Mouse (Mus musculus): ENCODE data around the gene Nkap.
"Not testable (repeated sequence)": the region's sequence is repeated elsewhere in the genome, so short reads cannot be mapped to it uniquely, and the experiment has no call there.

Gene Nkap

DNA sequence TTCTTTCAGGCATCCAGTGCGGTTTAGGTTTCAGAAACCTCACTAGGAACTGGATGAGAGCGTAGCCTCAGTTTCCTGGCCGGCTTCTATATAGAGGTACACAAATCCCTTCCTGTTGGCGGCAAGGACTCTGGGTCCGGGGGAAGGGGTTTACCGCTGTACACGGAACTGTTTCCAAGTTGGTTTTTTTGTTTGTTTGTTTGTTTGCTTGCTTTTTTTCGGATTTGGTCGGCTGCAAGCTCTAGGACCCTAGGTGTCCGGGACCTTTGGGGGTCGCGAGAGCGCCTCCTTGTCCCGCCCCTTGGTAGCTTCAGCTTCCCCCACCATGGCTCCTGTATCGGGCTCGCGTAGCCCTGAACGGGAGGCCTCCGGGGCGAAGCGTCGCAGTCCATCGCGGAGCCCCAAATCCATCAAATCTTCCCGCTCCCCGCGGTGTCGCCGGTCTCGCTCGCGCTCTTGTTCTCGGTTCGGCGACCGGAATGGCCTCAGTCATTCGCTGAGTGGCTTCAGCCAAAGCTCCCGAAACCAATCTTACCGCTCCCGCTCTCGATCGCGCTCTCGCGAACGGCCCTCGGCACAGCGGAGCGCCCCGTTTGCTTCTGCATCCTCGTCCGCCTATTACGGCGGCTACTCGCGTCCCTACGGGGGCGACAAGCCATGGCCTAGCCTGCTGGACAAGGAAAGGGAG lies at the start of gene Nkap:
Nkap (plus strand) TSS at position 125 of the 688 bp plus-strand sequence.
- DNase-seq (ENCODE audit: low spot score): peak; percentile 72

DNA sequence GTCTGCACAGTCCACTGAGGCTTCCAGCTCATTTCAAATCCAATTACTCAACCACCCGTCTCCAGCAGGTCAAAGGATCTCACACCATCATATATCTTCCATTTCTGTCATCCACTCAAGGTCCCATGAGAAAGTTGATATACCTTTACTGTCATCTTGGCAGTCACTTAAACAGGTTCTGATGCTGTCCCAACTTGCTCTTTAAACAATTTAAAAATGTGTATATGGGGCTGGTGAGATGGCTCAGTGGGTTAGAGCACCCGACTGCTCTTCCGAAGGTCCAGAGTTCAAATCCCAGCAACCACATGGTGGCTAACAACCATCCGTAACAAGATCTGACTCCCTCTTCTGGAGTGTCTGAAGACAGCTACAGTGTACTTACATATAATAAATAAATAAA lies 46.2 kb upstream of the Nkap start:
- DNase-seq (ENCODE audit: low spot score): not testable (repeated sequence)

DNA sequence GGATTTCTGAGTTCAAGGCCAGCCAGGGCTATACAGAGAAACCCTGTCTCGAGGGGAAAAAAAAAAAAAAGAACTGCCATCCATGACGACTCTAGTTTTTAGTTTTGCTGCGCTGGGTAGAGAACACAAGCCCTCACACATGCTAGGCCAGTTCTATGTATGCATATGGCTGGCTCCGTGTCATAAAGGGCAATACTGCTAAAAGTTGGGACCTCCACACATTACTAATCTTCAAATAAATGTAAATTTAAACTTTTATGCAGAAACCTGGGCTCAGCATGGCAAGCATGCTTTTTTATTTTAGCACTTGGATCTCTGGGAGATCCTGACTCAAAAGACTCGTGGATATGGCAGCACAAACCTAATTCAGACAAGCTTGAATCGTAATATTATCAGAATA lies 45.4 kb upstream of the Nkap start:
- DNase-seq (ENCODE audit: low spot score): no peak

DNA sequence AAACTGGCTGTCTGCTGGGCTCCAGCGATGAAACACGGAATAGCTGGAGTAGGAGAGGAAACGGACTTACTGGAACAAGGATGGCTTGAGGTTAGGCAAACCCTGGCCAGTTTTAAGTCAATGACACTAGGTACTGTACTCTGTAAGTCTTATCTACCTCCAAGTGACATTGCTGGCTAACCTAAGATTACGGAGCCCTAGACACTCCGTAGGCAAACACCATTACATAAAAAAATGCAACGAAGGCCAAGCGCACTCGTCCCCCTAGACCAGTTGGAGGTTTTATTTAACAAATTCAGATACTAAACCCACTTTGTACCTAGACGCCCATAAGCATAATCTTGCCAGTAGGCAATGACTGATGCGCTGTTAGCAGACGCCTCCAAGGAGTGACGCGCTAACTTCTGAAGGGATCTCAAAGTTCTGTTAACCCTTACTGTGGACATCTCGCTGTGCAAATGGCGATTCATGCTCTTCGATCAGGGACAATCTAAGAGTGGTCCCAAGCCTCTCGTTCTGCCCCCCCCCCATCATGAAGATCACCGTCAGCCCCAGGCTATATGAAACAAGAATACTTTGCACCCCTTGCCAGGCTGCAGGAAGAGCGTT lies 42.2 kb upstream of the Nkap start:
- DNase-seq (ENCODE audit: low spot score): no peak

DNA sequence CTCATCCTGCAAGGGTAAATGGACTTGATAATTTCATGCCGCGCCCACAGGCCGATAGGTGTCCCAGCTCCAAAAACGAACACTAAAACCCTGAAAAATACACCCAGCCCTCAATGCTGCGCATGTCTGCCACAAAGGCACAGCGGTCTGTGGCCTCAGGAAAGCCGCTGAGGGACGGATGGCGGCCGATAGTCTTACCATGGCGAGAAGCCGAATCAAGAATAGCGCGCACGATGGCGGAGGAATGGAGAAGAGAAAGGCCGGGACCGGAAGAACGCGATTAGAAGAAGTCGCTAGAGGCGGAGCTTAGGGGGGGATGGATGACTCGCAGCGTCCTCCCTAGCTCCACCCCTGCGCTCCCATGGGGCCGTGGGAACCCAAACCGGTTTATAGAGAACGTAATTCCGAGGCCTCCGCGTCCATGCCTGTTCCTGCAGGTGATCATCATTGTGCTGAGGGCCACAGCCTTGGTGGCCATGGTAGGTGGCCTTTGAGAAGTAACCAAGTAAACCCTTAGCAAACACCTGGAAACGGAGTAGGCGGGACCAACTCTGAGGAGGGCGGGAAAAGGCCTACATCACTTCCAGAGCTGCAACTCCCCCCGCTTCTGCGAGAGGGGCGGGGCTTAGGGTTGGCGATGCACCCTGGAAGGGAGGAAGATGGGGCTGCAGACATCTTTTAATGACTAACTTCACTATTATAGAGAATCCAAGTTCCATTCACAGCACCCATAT lies 41.5 kb upstream of the Nkap start, which contains the start of gene Rpl39:
Rpl39 (minus strand) TSS at position 476 of the 734 bp plus-strand sequence.
- peak; percentile 89 for DNase-seq (ENCODE audit: low spot score)

DNA sequence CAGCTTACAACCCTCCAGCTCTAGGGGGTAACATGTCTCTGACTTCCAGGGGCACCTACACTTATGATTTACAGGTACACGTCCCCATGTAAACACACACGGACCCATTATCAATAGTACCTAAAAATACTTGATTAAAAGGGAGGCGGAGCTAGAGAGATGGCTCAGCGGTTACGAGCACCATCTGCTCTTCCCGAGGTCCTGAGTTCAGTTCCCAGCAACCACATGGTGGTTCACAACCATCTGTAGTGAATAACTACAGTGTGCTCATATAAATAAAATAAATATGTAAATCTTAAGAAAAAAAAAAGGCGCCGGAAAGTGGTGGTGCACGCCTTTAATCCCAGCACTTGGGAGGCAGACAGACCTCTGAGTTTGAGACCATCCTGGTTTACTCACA lies 40.9 kb upstream of the Nkap start:
- no peak for DNase-seq (ENCODE audit: low spot score)

DNA sequence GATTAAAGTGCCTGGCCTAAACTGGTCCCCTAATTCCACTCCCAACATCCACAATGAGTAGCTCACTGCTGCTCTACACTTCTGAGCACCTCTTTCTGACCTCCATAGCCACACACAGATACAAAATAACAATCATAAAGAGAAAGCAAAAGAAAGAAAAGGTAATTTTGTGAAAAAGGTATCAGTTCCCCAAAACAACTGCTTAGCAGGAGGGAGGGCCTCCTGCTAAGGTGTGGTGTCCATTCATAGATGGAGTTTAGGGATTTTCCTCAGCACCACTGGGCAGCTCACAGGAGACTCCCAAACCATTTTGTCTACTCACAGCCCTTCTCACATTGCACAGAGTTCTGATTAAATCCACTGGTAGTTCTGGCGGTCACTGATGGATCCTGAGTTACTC lies 37.8 kb upstream of the Nkap start:
- no peak for DNase-seq (ENCODE audit: low spot score)

DNA sequence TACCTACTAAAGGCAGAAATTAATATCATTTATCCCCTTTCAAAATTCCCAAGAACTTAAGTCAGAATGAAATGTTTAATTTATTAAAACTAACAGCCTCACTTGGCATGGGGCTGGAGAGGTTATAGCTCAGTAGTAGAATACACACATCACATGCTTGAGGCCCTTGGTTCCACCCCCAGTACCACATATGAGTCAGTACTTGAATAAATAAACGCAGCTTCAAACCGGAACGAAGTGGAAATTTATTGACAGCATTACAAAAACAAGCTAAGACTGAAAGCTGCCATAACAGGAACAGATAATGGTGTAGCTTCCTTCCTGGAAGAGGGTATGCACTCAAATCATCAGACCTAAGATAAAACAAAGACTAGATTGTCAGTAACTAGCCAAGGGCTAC lies 35.1 kb upstream of the Nkap start:
- DNase-seq (ENCODE audit: low spot score): no peak

DNA sequence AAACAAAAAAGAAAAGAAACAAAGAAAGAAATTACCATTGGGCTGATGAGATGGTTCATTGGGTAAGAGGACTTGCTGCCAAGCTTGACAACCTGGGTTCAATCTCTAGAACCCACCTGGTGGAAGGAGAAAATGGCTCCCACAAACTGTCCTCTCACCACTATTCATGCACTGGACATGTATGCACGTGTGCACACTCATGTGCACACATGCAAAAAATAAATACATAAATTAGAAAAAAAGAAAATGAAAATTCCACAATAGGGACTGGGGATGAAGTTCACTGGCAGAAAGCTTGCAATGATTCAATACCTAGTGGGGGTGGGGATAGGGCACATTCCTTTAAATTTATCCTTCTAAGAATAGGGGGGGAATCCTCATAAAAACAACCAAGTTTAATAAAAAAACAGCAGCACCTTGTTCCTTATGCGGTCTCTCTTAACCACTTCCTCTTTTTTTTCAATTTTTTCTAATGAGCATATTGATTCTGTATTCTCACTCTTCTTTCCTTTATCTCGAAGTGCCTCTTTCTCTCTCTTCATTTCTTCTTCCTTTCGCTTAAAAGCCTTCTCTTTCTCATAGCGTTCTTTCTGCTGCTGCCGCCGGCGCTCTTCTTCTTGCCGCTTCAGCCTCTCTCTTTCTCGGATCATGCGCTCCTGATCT lies 31.4 kb upstream of the Nkap start:
- no peak for DNase-seq (ENCODE audit: low spot score)

DNA sequence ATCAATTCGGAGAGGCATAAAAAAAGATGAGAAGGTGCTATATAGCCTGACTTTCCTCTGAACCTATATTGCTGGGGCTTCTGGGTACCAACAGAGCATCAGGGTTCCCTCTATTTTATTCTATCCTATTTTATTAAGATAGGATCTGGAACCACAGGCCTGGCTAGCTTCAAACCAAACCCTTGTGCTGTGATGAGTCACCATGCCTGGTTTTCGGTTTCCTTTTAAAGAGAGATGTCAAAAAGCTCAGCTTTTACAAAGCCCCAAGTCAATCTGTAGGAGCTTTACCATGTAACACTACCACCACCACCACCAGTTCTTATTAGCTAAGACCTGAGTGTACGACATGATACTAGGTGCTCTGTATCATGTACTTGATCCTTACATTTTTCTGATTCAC lies 27.9 kb upstream of the Nkap start:
- DNase-seq (ENCODE audit: low spot score): no peak

DNA sequence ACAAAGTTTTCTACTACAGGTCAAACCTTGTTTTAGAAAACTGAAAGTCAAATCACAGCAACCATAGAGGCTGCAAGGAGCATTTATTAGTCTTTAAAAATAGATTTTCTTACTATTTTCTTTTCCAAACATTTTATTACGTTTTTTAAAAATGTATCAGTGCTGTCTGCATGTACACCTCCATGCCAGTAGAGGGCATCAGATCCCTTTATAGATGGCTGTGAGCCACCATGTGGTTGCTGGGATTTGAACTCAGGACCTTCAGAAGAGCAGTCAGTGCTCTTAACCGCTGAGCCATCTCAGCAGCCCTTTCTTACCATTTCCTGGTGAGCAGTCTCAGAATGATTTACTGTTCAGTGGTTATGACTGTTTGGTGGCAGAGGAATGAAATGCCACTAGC lies 22.8 kb upstream of the Nkap start:
- DNase-seq (ENCODE audit: low spot score): no peak

DNA sequence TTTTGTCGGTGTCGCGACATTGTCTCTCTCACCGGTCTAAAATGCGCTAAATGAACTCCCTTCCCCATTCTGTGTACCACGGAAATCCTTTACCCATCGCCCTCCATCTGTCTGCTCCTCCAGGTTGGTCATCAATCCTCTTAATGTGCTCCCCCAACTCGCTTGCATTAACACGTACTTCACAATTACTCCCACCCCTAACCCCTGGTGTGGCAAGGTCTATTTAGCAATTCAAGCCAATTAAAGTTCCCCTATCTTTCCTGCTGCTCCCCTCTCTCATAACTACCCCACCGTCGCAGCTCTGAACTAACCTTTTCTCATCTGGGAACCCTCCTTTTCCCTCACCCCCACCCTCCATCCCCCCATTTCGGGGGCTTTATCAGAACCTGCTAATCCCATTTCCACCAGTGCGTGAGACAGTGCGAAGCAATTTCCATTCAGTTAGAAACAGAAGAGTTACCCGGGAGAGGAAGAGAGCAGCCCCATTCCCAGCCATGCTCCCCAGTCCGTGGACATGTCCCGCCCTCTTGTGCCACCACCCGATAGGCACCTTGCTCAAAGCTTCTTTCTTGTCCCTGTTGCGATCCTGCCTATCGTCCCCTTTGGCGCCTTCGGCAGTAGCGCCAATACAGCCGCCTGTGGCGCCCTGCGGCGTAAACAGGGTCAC lies 16.9 kb upstream of the Nkap start:
- DNase-seq (ENCODE audit: low spot score): no peak

DNA sequence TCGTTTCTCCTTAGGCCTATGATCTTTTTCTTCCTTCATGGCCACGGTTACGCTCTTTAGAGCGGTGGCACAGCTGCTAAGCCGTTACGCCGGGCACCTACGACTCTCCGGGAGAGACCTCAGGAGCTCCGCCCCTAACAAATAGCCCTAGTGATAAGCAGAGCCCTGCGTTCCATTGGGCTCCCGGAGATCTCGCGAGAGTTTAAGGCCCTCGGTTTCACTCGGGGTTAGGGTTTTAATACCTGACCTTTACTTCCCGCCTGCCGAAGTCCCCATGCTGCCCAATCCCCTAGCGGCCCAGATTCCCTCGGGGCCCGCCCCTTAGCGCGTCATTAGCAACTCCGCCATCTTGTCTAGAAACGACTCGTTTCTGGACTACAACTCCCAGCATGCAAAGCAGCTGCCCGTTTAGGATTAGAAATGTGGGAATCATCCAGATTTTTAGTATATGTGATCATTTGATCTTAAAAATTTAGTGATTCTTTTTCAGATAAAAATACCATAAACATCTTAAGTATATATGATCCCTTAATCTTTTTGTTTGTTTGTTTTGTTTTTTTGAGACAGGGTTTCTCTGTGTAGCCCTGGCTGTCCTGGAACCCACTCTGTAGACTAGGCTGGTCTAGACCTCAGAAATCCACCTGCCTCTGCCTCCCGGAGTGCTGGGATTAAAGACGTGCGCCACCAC lies 16.3 kb upstream of the Nkap start, which contains the start of gene Upf3b:
Upf3b (minus strand) TSS at position 130 of the 688 bp plus-strand sequence.
- DNase-seq (ENCODE audit: low spot score): peak; percentile 90

DNA sequence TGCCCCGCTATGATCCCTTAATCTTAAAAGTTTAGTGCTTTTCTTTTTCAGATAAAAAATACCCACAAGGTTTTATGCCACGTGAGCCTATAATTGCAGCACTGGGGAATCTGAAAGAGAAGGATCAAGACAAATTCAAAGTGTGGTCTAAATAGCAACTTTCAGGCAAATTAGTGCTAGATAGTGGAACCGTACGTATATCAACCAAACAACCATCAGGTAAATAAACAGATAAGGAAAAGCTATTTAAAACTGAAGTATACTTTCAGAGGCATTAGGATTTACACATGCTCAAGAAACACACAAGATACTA lies 15.8 kb upstream of the Nkap start:
- DNase-seq (ENCODE audit: low spot score): no peak

DNA sequence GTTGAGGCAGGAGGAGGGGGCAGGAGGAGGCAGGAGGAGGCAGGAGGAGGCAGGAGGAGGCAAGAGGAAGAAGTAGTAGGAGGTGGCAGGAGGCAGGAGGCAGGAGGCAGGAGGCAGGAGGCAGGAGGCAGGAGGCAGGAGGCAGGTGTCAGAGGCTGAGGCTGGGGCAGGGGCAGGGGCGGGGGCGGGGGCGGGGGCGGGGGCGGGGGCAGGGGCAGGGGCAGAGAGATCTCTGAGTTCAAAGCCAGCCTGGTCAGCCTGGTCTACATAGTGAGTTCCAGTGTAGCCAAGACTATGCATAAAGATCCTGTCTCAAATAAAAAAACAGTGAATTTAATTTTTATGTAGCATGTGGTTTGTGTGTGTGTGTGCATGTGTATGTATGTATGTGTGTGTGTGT lies 9.5 kb upstream of the Nkap start:
- no peak for DNase-seq (ENCODE audit: low spot score)

DNA sequence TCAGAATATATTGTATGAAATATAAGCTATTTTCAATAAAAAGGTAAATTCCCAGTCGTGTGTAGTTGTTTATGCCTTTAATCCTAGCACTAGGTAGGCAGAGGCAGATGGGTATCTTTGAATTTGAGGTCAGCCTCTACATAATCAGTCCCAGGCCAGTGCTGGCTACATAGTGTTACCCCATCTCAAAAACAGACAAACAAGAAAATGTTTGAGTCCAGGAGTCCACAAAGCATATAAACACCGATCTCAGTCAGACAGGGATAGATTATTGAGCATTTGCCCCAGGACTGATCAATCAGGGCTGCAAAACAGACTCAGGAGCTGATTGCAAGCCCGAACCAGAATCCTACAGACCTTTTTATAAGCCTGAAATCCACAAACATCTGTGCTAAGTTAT lies 7.0 kb upstream of the Nkap start:
- DNase-seq (ENCODE audit: low spot score): no peak

DNA sequence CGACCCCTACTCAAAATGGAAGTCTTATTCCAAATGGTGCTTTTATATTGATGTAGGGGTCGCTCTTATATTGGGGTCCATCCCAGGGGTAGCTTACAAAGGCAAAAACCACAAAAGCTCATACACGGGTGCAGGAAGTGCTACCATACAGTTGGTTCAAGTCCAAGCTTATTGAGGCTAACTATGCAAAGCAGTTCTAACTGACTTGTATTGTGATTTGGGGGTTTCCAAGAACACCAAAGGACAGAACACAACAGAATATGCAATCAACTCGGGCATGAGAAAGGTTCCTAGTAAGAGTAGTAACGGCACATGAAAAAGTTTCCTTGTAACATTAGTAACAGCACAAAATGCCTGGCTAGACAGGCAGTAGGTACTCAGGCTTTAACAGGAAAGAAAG lies 6.4 kb upstream of the Nkap start:
- no peak for DNase-seq (ENCODE audit: low spot score)

DNA sequence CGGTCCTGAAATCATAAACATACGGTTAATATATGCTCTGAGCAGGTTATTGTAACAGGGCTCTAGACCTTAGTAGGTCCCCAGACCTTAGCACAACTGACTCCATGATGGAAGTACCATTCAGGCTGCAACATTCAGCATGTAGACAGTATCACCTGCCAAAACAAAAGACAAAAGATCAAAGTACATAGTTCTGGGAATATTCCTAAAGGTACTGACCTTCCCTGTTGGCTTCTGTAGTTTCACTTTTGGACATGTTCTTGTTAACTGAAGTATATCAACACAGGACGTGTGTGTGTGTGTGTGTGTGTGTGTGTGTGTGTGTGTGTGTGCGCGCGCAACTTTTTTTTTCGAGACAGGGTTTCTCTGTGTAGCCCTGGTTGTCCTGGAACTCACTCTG lies 1.1 kb upstream of the Nkap start:
- DNase-seq (ENCODE audit: low spot score): no peak

DNA sequence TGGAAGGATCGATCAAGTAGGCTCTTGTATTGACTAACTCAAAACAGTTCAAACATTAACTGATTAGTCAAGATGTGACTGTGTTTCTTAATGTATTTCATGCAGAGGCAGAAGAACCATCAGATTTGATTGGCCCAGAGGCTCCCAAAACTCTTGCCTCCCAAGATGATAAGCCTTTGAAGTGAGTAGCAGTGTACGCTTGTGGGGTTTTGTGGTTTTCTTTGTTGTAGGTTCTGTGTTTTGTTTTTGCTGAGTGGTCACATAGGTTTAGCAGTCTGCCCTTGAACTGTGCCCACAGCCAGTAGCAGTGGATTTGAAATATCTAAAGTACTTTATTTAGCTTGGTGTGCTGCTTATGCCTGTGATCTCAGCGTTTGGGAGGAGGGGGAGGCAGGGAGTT lies 15.1 kb downstream of the Nkap start:
- DNase-seq (ENCODE audit: low spot score): no peak

DNA sequence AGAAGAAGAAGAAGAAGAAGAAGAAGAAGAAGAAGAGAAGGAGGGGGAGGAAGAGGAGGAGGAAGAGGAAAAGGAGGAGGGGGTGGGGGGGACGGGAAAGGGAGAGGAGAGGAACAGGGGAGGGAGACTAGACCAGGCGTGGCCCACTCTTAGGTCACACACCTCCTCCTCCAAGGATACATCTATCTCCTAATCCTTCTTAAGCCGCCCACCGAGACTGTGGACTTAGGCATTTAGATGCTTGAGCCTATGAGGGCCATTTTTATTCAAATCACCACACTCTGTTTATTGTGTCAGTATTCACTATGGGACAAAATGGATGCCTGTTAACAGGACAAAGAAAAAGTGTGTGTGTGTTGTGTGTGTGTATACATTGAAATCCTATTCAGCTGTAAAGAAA lies 17.9 kb downstream of the Nkap start:
- DNase-seq (ENCODE audit: low spot score): not testable (repeated sequence)

DNA sequence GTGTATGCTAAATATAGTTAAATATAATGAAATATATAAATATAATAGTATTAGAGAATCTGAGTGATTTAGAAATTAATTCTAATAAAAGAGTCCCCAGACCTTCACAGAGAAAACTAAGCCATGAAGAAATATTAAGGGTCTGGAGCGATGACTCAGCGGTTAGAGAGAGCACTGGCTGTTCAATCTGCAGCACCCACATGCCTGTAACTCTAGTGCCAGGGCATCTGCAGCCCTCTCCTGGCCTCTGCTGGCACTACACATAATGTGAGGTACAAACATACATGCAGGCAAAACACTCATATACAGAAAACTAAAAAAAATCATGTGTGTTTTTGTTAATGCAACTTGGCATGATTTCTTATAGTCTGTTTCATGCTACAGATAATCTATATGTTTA lies 18.4 kb downstream of the Nkap start:
- DNase-seq (ENCODE audit: low spot score): peak; percentile 43

DNA sequence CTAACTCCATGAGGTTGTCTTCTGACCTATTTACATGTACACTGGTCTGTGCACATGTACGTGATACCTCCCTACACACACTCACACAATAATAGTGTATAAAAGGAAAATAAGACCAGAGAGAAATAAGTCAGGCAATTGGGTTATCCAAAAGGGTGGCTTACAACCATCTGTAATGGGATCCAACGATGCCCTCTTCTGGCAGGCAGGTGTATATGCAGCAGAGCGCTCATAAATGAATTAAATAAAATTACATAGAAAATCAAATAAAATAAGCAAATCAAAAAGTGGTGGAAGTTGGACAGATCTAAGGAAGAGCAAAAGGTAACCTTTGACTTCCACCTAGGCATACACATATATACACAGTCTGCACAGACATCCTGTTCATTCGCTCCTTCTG lies 31.2 kb downstream of the Nkap start:
- DNase-seq (ENCODE audit: low spot score): no peak
